Mouse (Mus musculus): ENCODE data around the gene Rph3a. TPM values are rescaled to one million over a fixed set of nuclear protein-coding genes. Genes with fewer than 3 reads are reported as not detected.

The Rph3a gene
- polyA plus RNA-seq, 1 experiment from 2014 or later: 4.6 TPM

GRCm38 (mm10) chr5:120971326-120971725 lies 38.6 kb downstream of the Rph3a start:
- Histone ChIP-seq H3K27ac (no peak overlapping the region), H3K27me3 (no peaks in the 10 kb centered on the region), H3K9me3 (no peaks in the 10 kb centered on the region), H3K9ac (no peak overlapping the region), H3K4me1 (no peaks in the 10 kb centered on the region; the same call in 1 of the 2 replicates), H3K4me2 (no peak overlapping the region), H3K4me3 (replicated peaks) (no peak overlapping the region), H3K36me3 (replicated peaks) (no peaks in the 10 kb centered on the region)
- ATAC-seq (ENCODE audit: low FRiP score): no peak
- 83% methylated on average over 1 of the region's 1 CpGs for WGBS

GRCm38 (mm10) chr5:120969703-120970102 lies 40.2 kb downstream of the Rph3a start:
- ATAC-seq (ENCODE audit: low FRiP score): no peak
- Histone ChIP-seq H3K4me1 (no peaks in the 10 kb centered on the region; the same call in 1 of the 2 replicates), H3K36me3 (replicated peaks) (no peaks in the 10 kb centered on the region), H3K4me3 (replicated peaks) (no peak overlapping the region), H3K9me3 (no peaks in the 10 kb centered on the region), H3K4me2 (no peak overlapping the region), H3K9ac (no peak overlapping the region), H3K27me3 (no peaks in the 10 kb centered on the region), H3K27ac (no peak overlapping the region)
- WGBS: 27% methylated on average over 4 of the region's 4 CpGs

DNA sequence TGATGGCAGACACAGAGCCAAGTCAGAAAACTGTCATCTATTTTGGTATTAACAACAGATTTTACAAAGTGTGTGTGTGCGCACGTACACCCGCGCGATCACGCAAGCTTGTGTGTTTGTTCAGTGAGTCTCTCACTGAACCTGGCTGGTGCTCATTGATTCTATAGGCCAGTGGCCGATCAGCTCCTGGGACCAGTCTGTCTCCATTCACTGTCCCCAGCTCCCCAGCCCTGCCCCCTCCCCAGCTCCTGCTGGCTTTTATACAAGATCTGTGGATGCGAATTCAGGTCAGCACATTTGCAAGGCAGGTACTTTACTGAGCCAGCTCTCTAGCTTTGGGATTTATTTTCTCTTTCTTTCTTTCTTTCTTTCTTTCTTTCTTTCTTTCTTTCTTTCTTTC lies 41.1 kb downstream of the Rph3a start:
- Histone ChIP-seq H3K27me3 (no peaks in the 10 kb centered on the region), H3K4me2 (no peak overlapping the region), H3K9me3 (no peaks in the 10 kb centered on the region), H3K9ac (no peak overlapping the region), H3K27ac (no peak overlapping the region), H3K4me1 (no peaks in the 10 kb centered on the region; the same call in 1 of the 2 replicates), H3K36me3 (replicated peaks) (no peaks in the 10 kb centered on the region), H3K4me3 (replicated peaks) (no peak overlapping the region)
- 83% methylated on average over 8 of the region's 8 CpGs for WGBS
- ATAC-seq (ENCODE audit: low FRiP score): no peak

- H3K4me2 ChIP-seq: no peak overlapping the region
- no peak overlapping the region for H3K9ac ChIP-seq
- no peaks in the 10 kb centered on the region for H3K36me3 ChIP-seq (replicated peaks)
- no peaks in the 10 kb centered on the region; the same call in 1 of the 2 replicates for H3K4me1 ChIP-seq
- H3K27ac ChIP-seq: no peak overlapping the region
- 71% methylated on average over 4 of the region's 4 CpGs for WGBS
- no peaks in the 10 kb centered on the region for H3K9me3 ChIP-seq
- no peak for ATAC-seq (ENCODE audit: low FRiP score)
- no peaks in the 10 kb centered on the region for H3K27me3 ChIP-seq
- H3K4me3 ChIP-seq (replicated peaks): no peak overlapping the region
These were observed 41.8 kb downstream of the Rph3a start for GRCm38 (mm10) chr5:120968134-120968532.

DNA sequence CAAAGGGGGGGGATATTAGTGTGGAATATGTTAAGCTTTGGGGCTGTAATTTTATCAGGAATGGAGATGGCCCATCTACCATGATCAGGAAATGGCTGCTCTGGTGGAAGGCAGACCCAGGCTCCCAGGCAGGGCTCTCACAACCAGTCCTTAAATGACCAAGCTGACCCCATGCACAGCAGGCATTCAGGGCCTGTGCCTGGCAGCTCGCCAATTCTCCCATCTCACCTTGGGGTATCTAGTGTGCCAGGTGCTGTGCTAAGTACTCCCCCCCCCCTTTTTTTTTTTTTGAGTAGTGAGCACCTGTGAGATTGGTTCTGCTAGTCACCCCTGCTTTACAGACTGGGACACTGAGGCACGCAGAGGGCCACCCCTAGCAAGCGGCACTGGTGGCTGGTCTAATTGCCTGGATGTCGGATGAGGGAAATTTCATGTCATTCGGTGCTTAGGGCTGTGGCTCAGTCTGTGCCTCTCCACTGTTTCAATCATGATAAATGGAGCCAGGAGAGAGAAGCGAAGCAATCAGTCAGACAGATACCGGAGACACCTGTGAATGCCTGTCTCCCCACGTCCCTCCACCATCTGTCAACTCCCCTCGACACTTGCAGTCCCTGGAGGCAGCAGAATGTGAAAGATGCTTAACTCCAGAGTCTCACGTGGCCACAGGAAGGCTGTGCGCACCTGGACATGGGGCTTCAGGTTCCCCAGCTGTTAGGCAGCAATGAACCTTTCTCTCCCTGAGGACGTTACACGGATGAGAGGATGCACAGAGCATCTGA lies 42.3 kb downstream of the Rph3a start:
- Histone ChIP-seq H3K9ac (no peak overlapping the region), H3K9me3 (no peaks in the 10 kb centered on the region), H3K4me2 (no peak overlapping the region), H3K4me1 (no peaks in the 10 kb centered on the region; the same call in 1 of the 2 replicates), H3K27ac (no peak overlapping the region), H3K27me3 (no peaks in the 10 kb centered on the region), H3K36me3 (replicated peaks) (no peaks in the 10 kb centered on the region), H3K4me3 (replicated peaks) (no peak overlapping the region)
- 81% methylated on average over 13 of the region's 13 CpGs for WGBS
- no peak for ATAC-seq (ENCODE audit: low FRiP score)

- no peaks in the 10 kb centered on the region for H3K9me3 ChIP-seq
- no peak overlapping the region for H3K27ac ChIP-seq
- 89% methylated on average over 8 of the region's 8 CpGs for WGBS
- no peak overlapping the region for H3K4me2 ChIP-seq
- H3K36me3 ChIP-seq (replicated peaks): no peaks in the 10 kb centered on the region
- no peak for ATAC-seq (ENCODE audit: low FRiP score)
- no peaks in the 10 kb centered on the region for H3K27me3 ChIP-seq
- H3K4me3 ChIP-seq (replicated peaks): no peak overlapping the region
- H3K9ac ChIP-seq: no peak overlapping the region
- H3K4me1 ChIP-seq: no peaks in the 10 kb centered on the region; the same call in 1 of the 2 replicates
These were observed 43.0 kb downstream of the Rph3a start for GRCm38 (mm10) chr5:120966894-120967293.

- Histone ChIP-seq H3K4me2 (no peak overlapping the region), H3K4me1 (no peaks in the 10 kb centered on the region; the same call in 1 of the 2 replicates), H3K9me3 (no peaks in the 10 kb centered on the region), H3K9ac (no peak overlapping the region), H3K27ac (no peak overlapping the region), H3K36me3 (replicated peaks) (no peaks in the 10 kb centered on the region), H3K27me3 (no peaks in the 10 kb centered on the region), H3K4me3 (replicated peaks) (no peak overlapping the region)
- no peak for ATAC-seq (ENCODE audit: low FRiP score)
- WGBS: 88% methylated on average over 4 of the region's 4 CpGs
These were observed 43.7 kb downstream of the Rph3a start for GRCm38 (mm10) chr5:120966156-120966555.

GRCm38 (mm10) chr5:120961004-120961403 lies 48.9 kb downstream of the Rph3a start:
- no peaks in the 10 kb centered on the region for H3K9me3 ChIP-seq
- no peaks in the 10 kb centered on the region for H3K36me3 ChIP-seq (replicated peaks)
- no peak overlapping the region for H3K9ac ChIP-seq
- H3K4me3 ChIP-seq (replicated peaks): no peak overlapping the region
- no peaks in the 10 kb centered on the region for H3K27me3 ChIP-seq
- no peak overlapping the region for H3K27ac ChIP-seq
- 54% methylated on average over 4 of the region's 4 CpGs for WGBS
- no peak for ATAC-seq (ENCODE audit: low FRiP score)
- no peaks in the 10 kb centered on the region for H3K4me1 ChIP-seq
- H3K4me2 ChIP-seq: no peak overlapping the region

GRCm38 (mm10) chr5:120953974-120954373 lies 55.9 kb downstream of the Rph3a start:
- Histone ChIP-seq H3K9ac (no peak overlapping the region), H3K4me3 (replicated peaks) (no peak overlapping the region), H3K36me3 (replicated peaks) (no peaks in the 10 kb centered on the region), H3K27ac (no peak overlapping the region), H3K9me3 (no peaks in the 10 kb centered on the region), H3K4me2 (no peak overlapping the region), H3K27me3 (peaks cover 13% of the 10 kb centered on the region; the same call in 1 of the 2 replicates), H3K4me1 (no peaks in the 10 kb centered on the region)
- 22% methylated on average over 5 of the region's 5 CpGs for WGBS
- no peak for ATAC-seq (ENCODE audit: low FRiP score)

DNA sequence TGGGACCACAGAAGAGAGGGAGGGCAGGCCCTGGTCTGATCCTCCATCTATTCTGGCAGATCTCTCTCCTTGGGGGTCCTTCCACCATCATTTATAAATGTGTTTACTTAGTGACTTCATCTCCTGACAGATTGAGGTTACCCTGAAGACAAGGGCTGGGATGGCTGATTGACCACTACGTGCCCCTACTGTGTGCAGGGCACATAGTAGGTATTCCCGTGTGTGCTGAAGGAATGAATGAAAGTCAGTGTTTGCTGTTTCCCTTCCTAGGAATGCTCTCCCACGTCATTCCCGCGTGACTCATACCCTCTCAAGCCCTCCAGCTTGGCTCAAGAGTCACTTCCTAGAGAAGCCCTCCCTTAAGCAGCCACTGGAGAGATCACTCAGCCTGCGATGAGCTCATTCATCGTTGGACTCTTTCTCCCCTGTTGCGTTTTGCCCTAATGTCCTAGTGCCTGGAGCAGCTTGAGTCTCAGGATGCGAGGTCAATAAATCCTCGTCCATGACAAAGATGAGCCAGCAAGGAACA lies 57.6 kb downstream of the Rph3a start:
- no peak overlapping the region for H3K4me3 ChIP-seq (replicated peaks)
- H3K9ac ChIP-seq: no peak overlapping the region
- ATAC-seq (ENCODE audit: low FRiP score): no peak
- peaks cover 13% of the 10 kb centered on the region; the same call in 1 of the 2 replicates for H3K27me3 ChIP-seq
- H3K27ac ChIP-seq: no peak overlapping the region
- 75% methylated on average over 10 of the region's 10 CpGs for WGBS
- H3K9me3 ChIP-seq: no peaks in the 10 kb centered on the region
- no peak overlapping the region for H3K4me2 ChIP-seq
- H3K36me3 ChIP-seq (replicated peaks): no peaks in the 10 kb centered on the region
- H3K4me1 ChIP-seq: no peaks in the 10 kb centered on the region

DNA sequence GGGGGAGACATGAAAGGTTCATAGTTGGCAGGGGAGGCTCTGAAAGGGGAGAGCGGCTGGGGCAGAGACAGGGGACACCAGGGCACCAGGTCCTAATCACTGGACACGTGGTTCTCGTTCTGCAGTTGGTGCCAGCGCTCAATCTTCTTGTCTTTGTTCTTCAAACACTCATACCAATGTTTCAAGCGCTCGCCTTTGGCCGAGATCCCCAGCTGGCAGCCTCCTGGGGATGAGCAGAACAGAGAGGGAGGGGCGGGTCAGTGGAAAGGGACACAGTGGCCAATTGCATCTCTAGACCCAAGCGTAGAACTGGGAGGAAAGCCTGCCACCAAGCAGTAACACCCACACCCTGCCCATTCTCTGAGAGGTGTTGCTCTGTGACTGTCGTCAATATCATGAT lies 67.8 kb downstream of the Rph3a start:
- 76% methylated on average over 10 of the region's 10 CpGs for WGBS
- H3K4me2 ChIP-seq: no peak overlapping the region

GRCm38 (mm10) chr5:120938586-120938985 lies 71.3 kb downstream of the Rph3a start:
- H3K9me3 ChIP-seq: no peaks in the 10 kb centered on the region
- H3K4me1 ChIP-seq: no peaks in the 10 kb centered on the region
- no peak overlapping the region for H3K4me2 ChIP-seq
- no peaks in the 10 kb centered on the region for H3K36me3 ChIP-seq (replicated peaks)
- H3K9ac ChIP-seq: no peak overlapping the region
- H3K27ac ChIP-seq: no peak overlapping the region
- H3K4me3 ChIP-seq (replicated peaks): no peak overlapping the region
- WGBS: 54% methylated on average over 8 of the region's 8 CpGs
- no peaks in the 10 kb centered on the region for H3K27me3 ChIP-seq
- no peak for ATAC-seq (ENCODE audit: low FRiP score)

More for the DNA sequence above, 67.8 kb downstream of the Rph3a start:
- H3K9me3 ChIP-seq: no peaks in the 10 kb centered on the region
- no peaks in the 10 kb centered on the region for H3K36me3 ChIP-seq (replicated peaks)
- no peak overlapping the region for H3K27ac ChIP-seq
- no peak for ATAC-seq (ENCODE audit: low FRiP score)
- H3K4me3 ChIP-seq (replicated peaks): no peak overlapping the region
- H3K4me1 ChIP-seq: peaks cover 8% of the 10 kb centered on the region; the same call in 1 of the 2 replicates
- H3K9ac ChIP-seq: no peak overlapping the region
- H3K27me3 ChIP-seq: no peaks in the 10 kb centered on the region

DNA sequence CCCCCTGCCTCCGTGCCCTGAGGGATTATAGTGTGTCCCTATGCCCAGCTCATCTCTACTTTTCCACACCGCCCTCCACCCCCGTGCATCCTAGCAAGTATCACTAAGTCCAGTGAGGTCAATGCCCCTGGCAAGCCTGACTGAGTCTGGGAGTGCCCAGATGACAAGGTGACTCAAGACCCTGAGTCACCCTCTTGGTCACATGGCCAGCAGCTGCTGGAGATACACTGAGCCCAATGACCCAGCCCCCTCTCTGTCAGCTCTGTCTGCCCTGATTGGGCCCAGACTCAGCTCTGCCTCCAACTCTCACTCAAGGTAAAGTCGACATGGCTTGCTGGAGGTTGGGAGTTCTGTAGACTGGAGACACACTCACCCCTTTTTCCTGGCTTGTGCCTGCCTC lies 72.1 kb downstream of the Rph3a start:
- Histone ChIP-seq H3K36me3 (replicated peaks) (no peaks in the 10 kb centered on the region), H3K27me3 (no peaks in the 10 kb centered on the region), H3K4me2 (no peak overlapping the region), H3K9me3 (no peaks in the 10 kb centered on the region), H3K4me1 (no peaks in the 10 kb centered on the region), H3K9ac (no peak overlapping the region), H3K27ac (no peak overlapping the region), H3K4me3 (replicated peaks) (no peak overlapping the region)
- WGBS: 80% methylated on average over 4 of the region's 4 CpGs
- ATAC-seq (ENCODE audit: low FRiP score): no peak

Measured in forebrain, embryonic 12.5 days (tissue).